Comparison of ENCODE assay signal across 8 mouse cellular contexts in genomic region chr3:108654566-108654965, GRCm38 (mm10). TPM values are rescaled to one million over a fixed set of nuclear protein-coding genes. Genes with fewer than 3 reads are reported as not detected.
A peak's percentile ranks its signal among the peaks of the same experiment; 100 is the strongest.
DNase-seq lines count a peak whose midpoint lies in the region; ATAC-seq and TF ChIP-seq lines count a peak whose summit lies in the region.

No protein-coding gene starts in this region.

- peak overlapping the region; percentile 59 for H3K4me2 ChIP-seq in heart, embryonic 11.5 days
- H3K4me2 ChIP-seq in CH12.LX (ENCODE audit: insufficient read depth, low read depth, poor library complexity, severe bottlenecking): peak overlapping the region; percentile 97
- peak overlapping the region; percentile 84 for H3K4me2 ChIP-seq in liver, embryonic 11.5 days
- peak overlapping the region; percentile 62 for H3K4me2 ChIP-seq in stomach, embryonic 15.5 days

- DNase-seq in heart, adult 9 months (ENCODE audit: low spot score in 2 of 2): no peak
- peak; percentile 17 for DNase-seq in CH12.LX (ENCODE audit: extremely low read depth)
- DNase-seq in forebrain, embryonic 10.5 days (ENCODE audit: extremely low spot score, low spot score): peak; percentile 17
- no peak for DNase-seq in liver, embryonic 11.5 days (ENCODE audit: low spot score)
- no peak for DNase-seq in gastrocnemius, postnatal 36 days
- DNase-seq in frontal cortex, postnatal 36 days (ENCODE audit: low spot score in 2 of 2): no peak

- no peak for TF ChIP-seq POLR2A in CH12.LX (IDR thresholded peaks at IDR 0.05; ENCODE audit: low read depth, low read length)

- H3K4me1 ChIP-seq in heart, embryonic 11.5 days (ENCODE audit: control insufficient read depth, insufficient read depth, low read length): peaks cover 8% of the 10 kb centered on the region
- H3K4me1 ChIP-seq in CH12.LX (ENCODE audit: control insufficient read depth in 1 of 2, insufficient read depth in 2 of 2): peaks cover 3 to 16% of the 10 kb centered on the region in 2 experiments; a peak in 2 of 4 replicates
- peaks cover 20% of the 10 kb centered on the region for H3K4me1 ChIP-seq in forebrain, embryonic 10.5 days
- peaks cover 12% of the 10 kb centered on the region for H3K4me1 ChIP-seq in liver, embryonic 11.5 days (replicated peaks; ENCODE audit: control insufficient read depth, insufficient read depth, low read length)
- peaks cover 5% of the 10 kb centered on the region for H3K4me1 ChIP-seq in stomach, embryonic 15.5 days

- H3K9me3 ChIP-seq in heart, embryonic 11.5 days (replicated peaks; ENCODE audit: control insufficient read depth, low read length): no peaks in the 10 kb centered on the region
- H3K9me3 ChIP-seq in CH12.LX (replicated peaks; ENCODE audit: low read length): peaks cover 4% of the 10 kb centered on the region
- H3K9me3 ChIP-seq in forebrain, embryonic 10.5 days: no peaks in the 10 kb centered on the region
- H3K9me3 ChIP-seq in liver, embryonic 11.5 days (ENCODE audit: control insufficient read depth, low read length): no peaks in the 10 kb centered on the region
- H3K9me3 ChIP-seq in stomach, embryonic 15.5 days: no peaks in the 10 kb centered on the region

- ATAC-seq in heart, embryonic 11.5 days (replicated peaks; ENCODE audit: insufficient number of reproducible peaks, low FRiP score, low TSS enrichment): no peak
- no peak for ATAC-seq in liver, embryonic 11.5 days (replicated peaks; ENCODE audit: low FRiP score)
- ATAC-seq in stomach, embryonic 15.5 days (ENCODE audit: insufficient read depth, low FRiP score, low read depth): no peak

- no peaks in the 10 kb centered on the region for H3K36me3 ChIP-seq in heart, embryonic 11.5 days (ENCODE audit: control insufficient read depth, insufficient read depth, low read length)
- H3K36me3 ChIP-seq in CH12.LX (replicated peaks in 1 of 2; ENCODE audit: control insufficient read depth in 1 of 2, insufficient read depth in 1 of 2, low read length in 1 of 2): peaks cover 3 to 14% of the 10 kb centered on the region in 2 experiments
- H3K36me3 ChIP-seq in forebrain, embryonic 10.5 days (replicated peaks): peaks cover 19% of the 10 kb centered on the region
- H3K36me3 ChIP-seq in liver, embryonic 11.5 days (ENCODE audit: control insufficient read depth, insufficient read depth, low read length): 0 out of 2 replicates have a peak, but pooled peaks cover 2% of the 10 kb centered on the region
- no peaks in the 10 kb centered on the region for H3K36me3 ChIP-seq in stomach, embryonic 15.5 days

- no peak overlapping the region for H3K27ac ChIP-seq in heart, embryonic 11.5 days (ENCODE audit: low read depth, low read length)
- no peak overlapping the region for H3K27ac ChIP-seq in CH12.LX (ENCODE audit: insufficient read depth, low read depth)
- peak overlapping the region; percentile 96 for H3K27ac ChIP-seq in forebrain, embryonic 10.5 days
- no peak overlapping the region for H3K27ac ChIP-seq in liver, embryonic 11.5 days (ENCODE audit: low read depth, low read length)
- H3K27ac ChIP-seq in stomach, embryonic 15.5 days: no peak overlapping the region; the same call in 1 of the 2 replicates

- peak overlapping the region; percentile 86 for H3K4me3 ChIP-seq in heart, embryonic 11.5 days (ENCODE audit: low read depth, low read length)
- peak overlapping the region; percentile 55 to 89 (median 80) for H3K4me3 ChIP-seq in CH12.LX (replicated peaks in 1 of 3; ENCODE audit: low read depth in 2 of 3, low read length in 2 of 3, poor library complexity in 1 of 3)
- peak overlapping the region; percentile 92 for H3K4me3 ChIP-seq in forebrain, embryonic 10.5 days
- H3K4me3 ChIP-seq in liver, embryonic 11.5 days (ENCODE audit: low read depth, low read length): peak overlapping the region; percentile 77
- peak overlapping the region; percentile 89 for H3K4me3 ChIP-seq in stomach, embryonic 15.5 days (replicated peaks)

- in situ Hi-C loops in CH12.LX (cut with MboI; ENCODE audit: low pct_ligation_motif_present, low pct_unique_long_range_greater_than_20kb, low sequenced_read_pairs): loop anchor here (25.0 kb wide), 1 partner anchor 408 kb away; no protein-coding TSS in a partner anchor

- no peak for TF ChIP-seq CTCF in CH12.LX (conservative IDR thresholded peaks at IDR 0.05 in 1 of 2, IDR thresholded peaks at IDR 0.05 in 1 of 2; ENCODE audit: low read depth in 2 of 2, low read length in 2 of 2)

- 21% methylated on average over 14 of the region's 14 CpGs for WGBS in heart, embryonic 11.5 days (ENCODE audit: insufficient replicate concordance)
- 29% methylated on average over 14 of the region's 14 CpGs for WGBS in forebrain, embryonic 10.5 days
- 14% methylated on average over 14 of the region's 14 CpGs for WGBS in liver, embryonic 11.5 days
- 22% methylated on average over 14 of the region's 14 CpGs for WGBS in stomach, embryonic 15.5 days

- no peak for TF ChIP-seq EP300 in CH12.LX (IDR thresholded peaks at IDR 0.05; ENCODE audit: low read length)

- dilution Hi-C loops in CH12.LX (cut with MboI; ENCODE audit: extremely low pct_ligation_motif_present, extremely low pct_unique_long_range_greater_than_20kb, low sequenced_read_pairs): no loop called here

- no peak for TF ChIP-seq RAD21 in CH12.LX (IDR thresholded peaks at IDR 0.05; ENCODE audit: low read depth, low read length)

- H3K9ac ChIP-seq in heart, embryonic 11.5 days (ENCODE audit: low read depth, low read length): 0 out of 2 replicates have a peak overlapping the region, but pooled peaks have one; percentile 1
- peak overlapping the region; percentile 75 for H3K9ac ChIP-seq in CH12.LX (ENCODE audit: insufficient read depth, low read depth)
- H3K9ac ChIP-seq in liver, embryonic 11.5 days (ENCODE audit: low read depth, low read length): peak overlapping the region; percentile 85
- H3K9ac ChIP-seq in stomach, embryonic 15.5 days: peak overlapping the region; percentile 96

- H3K79me2 ChIP-seq in CH12.LX (replicated peaks; ENCODE audit: control insufficient read depth, extremely low read depth, insufficient read depth, poor library complexity, severe bottlenecking): peaks cover 15% of the 10 kb centered on the region

- intact Hi-C loops in gastrocnemius, postnatal 36 days (cut with DNase I): loop anchor here (5.0 kb wide), 2 partner anchors 62 to 92 kb away; partner anchors contain the start of genes Tmem167b and Wdr47

- no peaks in the 10 kb centered on the region for H3K27me3 ChIP-seq in heart, embryonic 11.5 days (ENCODE audit: control insufficient read depth, insufficient read depth, low read length)
- no peaks in the 10 kb centered on the region for H3K27me3 ChIP-seq in CH12.LX (replicated peaks)
- H3K27me3 ChIP-seq in forebrain, embryonic 10.5 days (ENCODE audit: poor library complexity, severe bottlenecking): no peaks in the 10 kb centered on the region
- H3K27me3 ChIP-seq in liver, embryonic 11.5 days (replicated peaks; ENCODE audit: control insufficient read depth, insufficient read depth, low read length): no peaks in the 10 kb centered on the region
- no peaks in the 10 kb centered on the region for H3K27me3 ChIP-seq in stomach, embryonic 15.5 days (replicated peaks)

TF ChIP-seq in CH12.LX, 34 proteins besides CTCF, POLR2A, EP300 and RAD21:
- no peak for TF ChIP-seq POLR2AphosphoS2 (IDR thresholded peaks at IDR 0.05; ENCODE audit: low read depth, low read length)
- TF ChIP-seq SIN3A (IDR thresholded peaks at IDR 0.05; ENCODE audit: low read length): 0 out of 2 replicates have a peak, but pooled peaks have one; percentile 27

RNA-seq across cellular contexts. Expression of gene Clcc1, which starts 0.9 kb away (rescaled TPM):
- 50.0 and 50.1 TPM in 2 replicates for polyA plus RNA-seq in heart, embryonic 11.5 days (2014; fragmentation: Nextera tagmentation; extraction: Ambion mirVana)
- total RNA-seq in CH12.LX (2012; rRNA removed): 31.6 and 38.9 TPM in 2 replicates
- total RNA-seq in CH12.LX (2014; rRNA removed): 51.4 and 53.0 TPM in 2 replicates
- 36.3 and 36.5 TPM in 2 replicates for polyA plus RNA-seq in CH12.LX (2012; ENCODE audit: insufficient read length, low read depth)
- polyA plus RNA-seq in forebrain, embryonic 10.5 days (2016; fragmentation: Nextera tagmentation; extraction: Ambion mirVana): 73.0 and 73.6 TPM in 2 replicates
- 65.4 and 69.9 TPM in 2 replicates for polyA plus RNA-seq in liver, embryonic 11.5 days (2014; fragmentation: Nextera tagmentation; extraction: Ambion mirVana)
- 79.7 and 86.4 TPM in 2 replicates for polyA plus RNA-seq in stomach, embryonic 15.5 days (2015; fragmentation: Nextera tagmentation; extraction: Ambion mirVana)
- 10 to 100 TPM; 31.8 to 38.9 TPM for total RNA-seq in gastrocnemius, postnatal 36 days (2021)

Comparison
In these comparisons a context has a peak if more than half of its experiments do, and no peak if none do; other contexts are left out.
1. H3K9ac ChIP-seq: peak in every context shown above with its lines; median percentile 96 in stomach, embryonic 15.5 days; 85 in liver, embryonic 11.5 days; 75 in CH12.LX; 1 in heart, embryonic 11.5 days.
2. DNase-seq: peak in CH12.LX (single experiment) and forebrain, embryonic 10.5 days (single experiment); none in heart, adult 9 months (0 of 2), liver, embryonic 11.5 days (single experiment), gastrocnemius, postnatal 36 days (0 of 2) and frontal cortex, postnatal 36 days (0 of 2).
3. Peak in every context shown above with its lines, with median percentiles within 50 percentile points of each other: H3K4me2 ChIP-seq and H3K4me3 ChIP-seq.